Mouse (Mus musculus): ENCODE measurements around the gene Skap2. TPM values are rescaled to one million over a fixed set of nuclear protein-coding genes. Genes with fewer than 3 reads are reported as not detected.

Skap2 gene
- polyA plus RNA-seq, 1 experiment: 55.2 TPM

DNA sequence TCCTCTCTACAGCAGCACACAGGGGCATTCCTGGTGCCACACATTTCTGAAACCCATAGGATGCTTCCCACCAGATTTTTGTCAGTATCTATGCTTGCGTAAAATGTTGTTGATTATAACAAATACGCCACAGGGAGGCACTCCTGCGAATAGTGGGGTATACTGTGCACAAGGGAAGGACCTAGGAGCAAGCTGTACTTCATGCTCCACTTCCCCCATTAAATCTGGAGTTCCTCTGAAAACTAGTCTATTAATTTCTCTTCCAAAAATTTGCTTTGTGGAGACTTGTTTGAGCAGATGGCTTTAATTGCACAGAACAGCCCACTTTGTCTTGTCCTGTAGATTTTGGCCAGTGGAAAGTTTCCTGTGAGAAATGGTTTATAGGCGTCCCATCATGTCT, 201.4 kb downstream of the Skap2 start:
- Histone ChIP-seq H3K4me1 (ENCODE audit: control insufficient read depth, insufficient read depth, insufficient read length, low read length) (no peaks in the 10 kb centered on the region), H3K4me3 (ENCODE audit: insufficient read depth, low read depth, low read length) (no peak overlapping the region), H3K27ac (replicated peaks; ENCODE audit: low read depth, low read length) (no peak overlapping the region)

DNA sequence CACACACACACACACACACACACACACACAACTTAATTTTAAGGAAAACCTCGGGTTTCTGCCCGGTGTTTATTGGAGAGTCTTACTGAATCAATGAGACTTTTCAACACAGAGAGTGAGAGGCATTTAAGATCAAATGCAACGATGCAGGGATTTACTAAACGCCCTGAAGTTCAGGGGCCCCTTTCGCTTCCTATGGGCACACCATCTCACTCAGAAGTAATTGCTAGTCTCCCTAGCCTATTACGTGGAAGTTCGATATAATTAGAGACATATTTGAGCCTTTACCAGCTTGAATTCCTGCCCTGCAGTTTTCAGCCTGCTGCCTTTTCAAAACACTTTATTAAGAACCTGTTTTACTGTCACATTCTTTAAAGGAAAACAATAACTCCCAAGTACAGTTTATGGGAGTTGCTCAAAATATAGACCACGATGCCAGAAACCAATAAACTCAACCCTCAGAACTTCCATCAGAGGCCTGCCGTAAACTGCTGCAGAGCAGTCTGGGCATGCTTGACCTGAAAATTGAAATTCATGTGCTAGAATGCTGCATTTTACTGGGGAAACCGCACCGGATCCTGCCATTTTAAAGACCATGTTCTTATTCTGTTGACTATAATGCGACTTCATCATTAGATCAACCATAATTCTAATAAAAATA, 203.1 kb downstream of the Skap2 start:
- Histone ChIP-seq H3K4me1 (ENCODE audit: control insufficient read depth, insufficient read depth, insufficient read length, low read length) (no peaks in the 10 kb centered on the region), H3K27ac (replicated peaks; ENCODE audit: low read depth, low read length) (no peak overlapping the region), H3K4me3 (ENCODE audit: insufficient read depth, low read depth, low read length) (no peak overlapping the region)

DNA sequence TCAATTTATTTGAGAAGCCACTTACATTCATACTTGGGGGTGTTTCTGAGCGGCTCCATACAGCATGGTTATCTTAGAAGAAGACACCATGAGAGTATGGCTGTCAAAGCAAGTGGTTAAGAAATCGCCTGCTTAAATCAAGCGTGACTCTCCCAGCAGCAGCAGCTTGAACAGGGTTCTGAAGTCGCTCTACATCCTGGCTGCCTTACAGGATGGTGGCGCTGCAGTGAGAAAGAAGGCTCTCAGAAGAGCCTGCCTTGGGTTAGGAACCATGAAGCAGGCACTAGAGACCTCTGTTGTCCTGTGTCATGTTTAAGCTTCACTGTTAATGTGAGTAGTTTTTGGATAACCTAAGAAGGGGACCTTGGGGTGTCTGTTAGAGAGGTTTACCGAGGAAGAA, 204.3 kb downstream of the Skap2 start:
- Histone ChIP-seq H3K27ac (replicated peaks; ENCODE audit: low read depth, low read length) (no peak overlapping the region), H3K4me3 (ENCODE audit: insufficient read depth, low read depth, low read length) (no peak overlapping the region), H3K4me1 (ENCODE audit: control insufficient read depth, insufficient read depth, insufficient read length, low read length) (no peaks in the 10 kb centered on the region)

Other genes starting within 250 kb of the Skap2 start
- 0.50 and 0.99 TPM in 2 replicates for gene Hoxa1, start 145.8 kb upstream of the Skap2 start, polyA plus RNA-seq (2012; ENCODE audit: insufficient read depth, insufficient read length, missing spikeins)
- gene Hoxa2, start 152.3 kb upstream of the Skap2 start, polyA plus RNA-seq (2012; ENCODE audit: insufficient read depth, insufficient read length, missing spikeins): 2.9 TPM in 1 of 2 replicates, not detected in the other
- not detected in 2 replicates for gene 5730596B20Rik, start 164.9 kb upstream of the Skap2 start, polyA plus RNA-seq (2012; ENCODE audit: insufficient read depth, insufficient read length, missing spikeins)
- 14.0 and 26.4 TPM in 2 replicates for gene Hoxa4, start 179.2 kb upstream of the Skap2 start, polyA plus RNA-seq (2012; ENCODE audit: insufficient read depth, insufficient read length, missing spikeins)
- 35.9 and 39.4 TPM in 2 replicates for gene Hoxa5, start 192.0 kb upstream of the Skap2 start, polyA plus RNA-seq (2012; ENCODE audit: insufficient read depth, insufficient read length, missing spikeins)
- gene Hoxa6, start 196.2 kb upstream of the Skap2 start, polyA plus RNA-seq (2012; ENCODE audit: insufficient read depth, insufficient read length, missing spikeins): not detected in 2 replicates
- gene Hoxa3, start 200.8 kb upstream of the Skap2 start, polyA plus RNA-seq (2012; ENCODE audit: insufficient read depth, insufficient read length, missing spikeins): 4.7 and 5.4 TPM in 2 replicates
- not detected in 2 replicates for gene Gm28308, start 200.8 kb upstream of the Skap2 start, polyA plus RNA-seq (2012; ENCODE audit: insufficient read depth, insufficient read length, missing spikeins)
- gene Hoxa7, start 209.3 kb upstream of the Skap2 start, polyA plus RNA-seq (2012; ENCODE audit: insufficient read depth, insufficient read length, missing spikeins): 11.4 and 11.5 TPM in 2 replicates
- 1.7 TPM in 1 of 2 replicates, not detected in the other for gene Hoxa9, start 218.5 kb upstream of the Skap2 start, polyA plus RNA-seq (2012; ENCODE audit: insufficient read depth, insufficient read length, missing spikeins)
- gene Hoxa10, start 228.3 kb upstream of the Skap2 start, polyA plus RNA-seq (2012; ENCODE audit: insufficient read depth, insufficient read length, missing spikeins): not detected in 2 replicates
- gene Hoxa11, start 233.3 kb upstream of the Skap2 start, polyA plus RNA-seq (2012; ENCODE audit: insufficient read depth, insufficient read length, missing spikeins): not detected in 2 replicates
- not detected in 2 replicates for gene Hoxa13, start 248.3 kb upstream of the Skap2 start, polyA plus RNA-seq (2012; ENCODE audit: insufficient read depth, insufficient read length, missing spikeins)